Mouse (Mus musculus) spleen, adult 2 months (tissue): ENCODE results near the gene Rufy3. TPM values are rescaled to one million over a fixed set of nuclear protein-coding genes. Genes with fewer than 3 reads are reported as not detected.

ENCODE experiments used
- DNase-seq, 2 experiments: peaks; one replicate each; pipeline versions ENCODE4 v3.0.0 to v3.0.0-alpha.2; 2012 to 2021; ENCODE audit warnings: low spot score in 2 of 2, low read depth in 1 of 2
- H3K27ac ChIP-seq: fragments of 200-500 bp; 2 replicates; pipeline ENCODE4 v1.5.1; 2012; ENCODE audit warnings: low read length, inconsistent platforms; ENCODE audit not compliant: insufficient read depth
- H3K27me3 ChIP-seq: fragments of 200-500 bp; 2 replicates; pipeline ENCODE4 v1.6.1; 2012; ENCODE audit warnings: mild to moderate bottlenecking, moderate library complexity, low read length, inconsistent platforms; ENCODE audit not compliant: control insufficient read depth, insufficient read depth
- H3K36me3 ChIP-seq: fragments of 200-500 bp; 2 replicates; pipeline ENCODE4 v1.6.1; 2012; ENCODE audit warnings: mild to moderate bottlenecking, low read length, inconsistent platforms; ENCODE audit not compliant: control insufficient read depth, insufficient read depth
- H3K4me1 ChIP-seq: fragments of 200-500 bp; 2 replicates; pipeline ENCODE4 v1.6.1; 2011; ENCODE audit warnings: inconsistent platforms; ENCODE audit not compliant: control insufficient read depth, insufficient read depth, insufficient read length
- H3K4me3 ChIP-seq: fragments of 200-500 bp; 2 replicates; pipeline ENCODE4 v1.5.1; 2011; ENCODE audit warnings: mild to moderate bottlenecking, inconsistent platforms; ENCODE audit not compliant: insufficient read depth, insufficient read length; ENCODE audit errors: extremely low read depth
- CTCF ChIP-seq: fragments of 200-500 bp; IDR thresholded peaks from 2 replicates; pipeline ENCODE4 v1.5.1; 2011; ENCODE audit warnings: mild to moderate bottlenecking, inconsistent platforms; ENCODE audit not compliant: insufficient read depth, insufficient read length, insufficient replicate concordance; ENCODE audit errors: extremely low read depth
- POLR2A ChIP-seq: fragments of 200-500 bp; IDR thresholded peaks from 2 replicates; pipeline ENCODE4 v1.6.1; 2011; ENCODE audit warnings: low read depth, low read length, inconsistent platforms
- WGBS: fragments of 180-500 bp; shearing (Covaris S2); methylation state at CpG from one replicate; pipeline ENCODE4 v1.1.7; 2018; 5-methylcytosine and 5-hydroxymethylcytosine counted together
- polyA plus RNA-seq: library from polyadenylated mRNA; depleted of rRNA; stranded (reverse); fragments of >200 nt; gene quantifications from 2 replicates; pipeline ENCODE4 v1.2.3, GENCODE M21; 2012

Gene Rufy3
- polyA plus RNA-seq, 1 experiment: 3.7 TPM

DNA sequence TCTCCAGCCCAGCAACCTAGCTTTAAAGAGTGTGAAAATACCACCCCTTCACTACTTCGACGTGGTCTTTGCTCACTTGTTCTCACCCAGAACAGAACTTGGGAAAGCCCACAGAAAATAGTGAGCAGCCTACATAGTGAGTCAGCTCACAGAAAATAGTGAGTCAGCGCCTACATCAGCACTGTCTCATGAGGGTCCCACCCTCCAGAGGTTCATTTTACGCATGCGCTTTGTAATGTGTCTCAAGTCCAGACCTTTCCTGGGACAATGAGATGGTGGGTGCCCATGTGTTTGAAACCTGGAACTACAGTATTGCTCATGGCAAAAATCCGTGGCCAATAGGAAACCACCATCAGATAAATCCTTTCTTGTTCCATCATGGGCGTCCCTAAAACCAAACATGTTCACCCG, 123.2 kb downstream of the Rufy3 start:
- DNase-seq: no peak
- WGBS: 75% methylated on average over 8 of the region's 8 CpGs
- no peak for TF ChIP-seq CTCF
- Histone ChIP-seq H3K27me3 (peaks cover 3% of the 10 kb centered on the region; the same call in 1 of the 2 replicates), H3K4me1 (no peaks in the 10 kb centered on the region), H3K36me3 (no peaks in the 10 kb centered on the region), H3K4me3 (no peak overlapping the region), H3K27ac (no peak overlapping the region)

DNA sequence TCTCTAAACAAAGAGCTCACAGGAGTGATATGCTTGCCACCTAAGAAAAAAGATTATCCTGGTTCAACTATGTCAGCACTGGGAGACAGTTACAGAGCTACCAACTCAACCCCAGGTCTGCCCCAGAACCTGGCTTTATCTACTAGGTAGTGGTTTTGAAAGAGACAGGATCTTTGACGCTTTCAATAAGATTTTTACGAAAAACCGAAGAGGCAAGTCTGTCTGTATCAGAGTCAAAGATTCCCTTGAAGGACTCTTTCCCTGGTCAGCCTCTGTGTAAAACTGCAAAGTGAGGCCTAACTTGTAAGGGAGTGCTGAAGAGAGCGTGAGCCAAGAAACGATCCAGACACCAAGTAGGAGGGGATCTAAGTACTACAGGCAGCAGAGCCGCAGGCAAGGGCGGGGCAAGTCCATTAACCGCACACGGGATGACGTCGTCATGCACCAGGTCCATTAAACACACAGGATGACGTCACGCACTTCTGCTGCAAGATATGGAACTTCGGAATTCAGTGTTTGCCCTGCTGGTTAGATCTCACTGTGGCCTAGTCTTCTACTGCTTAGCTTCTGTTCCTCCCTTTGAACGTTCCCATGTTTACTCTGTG, 123.8 kb downstream of the Rufy3 start:
- H3K27me3 ChIP-seq: peaks cover 2% of the 10 kb centered on the region; the same call in 1 of the 2 replicates
- H3K4me1 ChIP-seq: no peaks in the 10 kb centered on the region
- H3K36me3 ChIP-seq: no peaks in the 10 kb centered on the region
- no peak for DNase-seq
- TF ChIP-seq CTCF (no peak), POLR2A (no peak)
- H3K27ac ChIP-seq: no peak overlapping the region
- H3K4me3 ChIP-seq: no peak overlapping the region
- WGBS: 89% methylated on average over 15 of the region's 15 CpGs

DNA sequence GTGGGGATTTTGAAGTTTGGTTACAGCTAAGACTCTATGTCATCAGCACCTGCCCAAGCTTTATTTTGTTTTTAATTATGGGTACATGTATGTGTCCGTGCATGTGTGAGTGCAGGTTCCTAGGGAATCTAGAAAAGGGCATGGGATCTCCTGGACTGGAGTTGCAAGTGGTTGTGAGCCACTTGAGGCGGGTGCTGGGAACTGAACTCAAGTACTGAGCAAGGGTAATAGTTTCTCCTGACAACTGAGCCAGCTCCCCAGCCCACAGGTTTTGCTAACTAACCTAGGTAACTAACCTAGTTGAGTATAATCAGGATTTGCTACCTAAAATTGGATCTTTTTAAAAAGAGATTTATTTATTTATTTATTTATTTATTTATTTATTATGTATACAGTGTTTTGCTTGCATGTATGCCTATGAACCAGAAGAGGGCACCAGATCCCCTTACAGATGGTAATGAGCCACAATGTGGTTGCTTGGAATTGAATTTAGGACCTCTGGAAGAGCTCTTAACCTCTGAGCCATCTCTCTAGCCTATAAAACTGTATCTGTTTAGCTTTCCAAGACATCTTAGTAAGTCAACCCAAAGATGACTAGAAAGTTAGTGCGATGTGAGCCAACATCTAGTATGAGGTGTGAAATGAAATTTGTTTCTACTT, 124.6 kb downstream of the Rufy3 start:
- no peaks in the 10 kb centered on the region for H3K36me3 ChIP-seq
- H3K27me3 ChIP-seq: peaks cover 1% of the 10 kb centered on the region; the same call in 1 of the 2 replicates
- no peak overlapping the region for H3K27ac ChIP-seq
- H3K4me1 ChIP-seq: no peaks in the 10 kb centered on the region
- DNase-seq: no peak
- H3K4me3 ChIP-seq: no peak overlapping the region
- 80% methylated on average over 3 of the region's 3 CpGs for WGBS
- TF ChIP-seq CTCF (no peak), POLR2A (no peak)

DNA sequence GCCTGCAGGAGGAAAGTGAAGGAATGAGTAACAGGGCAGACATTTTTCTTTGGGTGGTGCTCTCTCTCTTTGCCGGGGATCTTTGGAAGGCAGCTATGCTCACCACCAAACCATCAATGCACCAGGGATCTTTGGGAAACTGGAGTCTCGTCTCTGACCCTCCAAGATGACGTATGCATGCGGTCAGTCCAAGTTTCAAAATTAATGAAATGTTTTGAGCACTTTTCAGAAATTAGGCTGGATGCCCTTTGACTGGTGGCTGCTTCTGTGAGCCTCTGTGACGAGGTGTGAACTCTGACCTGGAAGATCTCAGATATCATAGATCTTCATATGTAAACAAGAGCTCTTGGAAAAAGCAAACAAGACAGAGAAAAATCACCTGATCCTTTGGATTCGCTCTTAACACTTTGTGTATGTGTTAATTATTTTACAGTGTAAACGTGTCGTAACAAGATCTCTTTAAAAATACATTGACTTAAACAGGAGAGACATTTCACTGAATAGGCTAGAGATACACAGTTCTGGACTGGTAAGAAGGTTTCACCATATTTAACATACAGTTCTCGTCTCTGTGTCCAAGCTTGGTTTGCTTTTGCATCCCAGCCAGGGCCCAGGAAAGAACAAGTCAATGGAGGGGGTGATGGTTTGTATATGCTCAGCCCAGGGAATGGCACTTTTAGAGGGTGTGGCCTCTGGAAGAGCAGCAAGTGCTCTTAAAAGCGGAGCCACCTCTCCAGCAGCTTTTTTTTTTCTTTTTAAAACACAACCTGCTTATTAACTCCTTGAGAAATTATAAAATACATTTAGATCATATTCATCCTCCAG, 126.1 kb downstream of the Rufy3 start:
- Histone ChIP-seq H3K4me3 (no peak overlapping the region), H3K4me1 (no peaks in the 10 kb centered on the region), H3K27ac (no peak overlapping the region), H3K36me3 (no peaks in the 10 kb centered on the region), H3K27me3 (no peaks in the 10 kb centered on the region)
- DNase-seq: no peak
- WGBS: 84% methylated on average over 10 of the region's 10 CpGs
- TF ChIP-seq CTCF (no peak), POLR2A (no peak)

DNA sequence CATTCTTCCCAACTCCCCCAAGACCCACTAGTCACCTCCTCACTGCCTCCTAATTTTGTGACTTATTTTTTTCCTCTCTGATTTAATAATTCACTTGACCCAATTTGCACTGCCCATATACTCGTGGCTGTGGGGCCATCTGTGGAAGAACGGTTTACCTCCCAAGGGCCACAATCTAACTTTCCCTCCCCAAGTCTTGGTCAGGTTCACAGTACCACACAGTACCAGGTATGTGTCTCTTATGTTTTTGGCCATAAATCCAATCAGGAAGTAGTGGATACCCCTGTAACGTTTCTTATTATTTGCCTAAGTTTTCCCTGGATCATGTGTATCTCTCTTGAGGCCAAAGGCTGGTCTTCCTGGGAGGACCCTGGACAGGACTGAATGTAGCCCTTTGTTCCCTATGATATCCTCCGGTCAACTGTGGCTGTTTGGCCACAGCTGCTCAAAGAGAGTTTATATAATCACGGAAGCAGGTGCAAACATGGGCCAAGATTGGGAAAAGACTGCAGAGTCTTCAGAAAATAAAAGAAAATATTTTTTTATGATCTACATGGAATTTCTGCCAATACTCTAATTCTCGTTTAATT, 126.8 kb downstream of the Rufy3 start:
- TF ChIP-seq CTCF (no peak), POLR2A (no peak)
- H3K4me1 ChIP-seq: no peaks in the 10 kb centered on the region
- 86% methylated on average over 6 of the region's 6 CpGs for WGBS
- no peak overlapping the region for H3K27ac ChIP-seq
- H3K4me3 ChIP-seq: no peak overlapping the region
- no peaks in the 10 kb centered on the region for H3K27me3 ChIP-seq
- H3K36me3 ChIP-seq: no peaks in the 10 kb centered on the region
- no peak for DNase-seq

DNA sequence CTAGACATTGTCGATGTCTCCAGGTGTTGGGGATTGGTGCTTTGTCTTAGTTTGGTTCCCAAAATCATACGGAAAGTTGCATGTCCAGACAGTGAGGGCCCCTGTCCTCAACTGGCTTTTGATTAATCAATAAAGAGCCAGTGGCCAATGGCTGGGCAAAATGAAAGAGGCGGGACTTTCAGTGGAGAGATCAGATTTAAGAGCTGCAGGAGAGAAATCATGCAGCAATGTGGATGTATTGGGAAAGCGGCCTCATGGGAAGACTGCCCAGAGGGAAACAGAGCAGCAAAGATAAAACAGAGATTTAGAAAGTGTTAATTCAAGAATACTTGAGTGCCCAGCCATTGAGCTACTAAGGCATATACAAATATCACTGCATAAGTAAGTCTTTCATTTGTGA, 127.7 kb downstream of the Rufy3 start:
- WGBS: 95% methylated on average over 4 of the region's 4 CpGs
- no peaks in the 10 kb centered on the region for H3K36me3 ChIP-seq
- H3K4me3 ChIP-seq: no peak overlapping the region
- no peak for DNase-seq
- no peaks in the 10 kb centered on the region for H3K4me1 ChIP-seq
- H3K27me3 ChIP-seq: no peaks in the 10 kb centered on the region
- no peak for TF ChIP-seq POLR2A
- H3K27ac ChIP-seq: no peak overlapping the region
